Mouse (Mus musculus) MN1 (cell line): ENCODE results near the gene Nkx1-2.

ENCODE experiments used
- DNase-seq: peaks from one replicate; pipeline ENCODE4 v3.0.0-alpha.2; 2016; ENCODE audit warnings: low spot score

The Nkx1-2 gene

GRCm38 (mm10) chr7:132568817-132569216 is 30.6 kb downstream of the Nkx1-2 start:
- no peak for DNase-seq

GRCm38 (mm10) chr7:132565831-132566230 is 33.6 kb downstream of the Nkx1-2 start:
- DNase-seq, result peak; percentile 42

GRCm38 (mm10) chr7:132559138-132559766 is 40.2 kb downstream of the Nkx1-2 start:
- no peak for DNase-seq

GRCm38 (mm10) chr7:132558141-132558736 is 41.2 kb downstream of the Nkx1-2 start:
- DNase-seq, result no peak

DNA sequence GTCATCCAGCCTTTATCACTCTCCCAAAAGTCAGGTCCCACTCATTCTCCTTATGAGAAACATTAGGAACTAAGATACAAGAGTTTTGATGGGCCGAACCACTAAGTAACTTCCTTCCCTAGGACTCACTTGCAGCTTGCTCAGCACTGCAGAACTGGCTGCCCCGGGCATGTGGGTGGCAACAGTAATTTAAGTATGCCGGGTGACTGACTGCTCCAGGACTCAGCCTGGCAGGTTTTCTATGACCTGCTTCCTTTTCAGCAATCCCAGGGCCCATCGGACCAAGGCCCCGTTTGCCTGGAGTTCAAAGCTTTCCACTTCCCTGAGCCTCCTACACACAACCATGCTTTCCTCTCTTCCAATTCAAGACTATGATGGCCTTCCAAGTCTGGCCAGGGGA is 42.9 kb downstream of the Nkx1-2 start:
- no peak for DNase-seq

GRCm38 (mm10) chr7:132555911-132556310 is 43.5 kb downstream of the Nkx1-2 start:
- no peak for DNase-seq

DNA sequence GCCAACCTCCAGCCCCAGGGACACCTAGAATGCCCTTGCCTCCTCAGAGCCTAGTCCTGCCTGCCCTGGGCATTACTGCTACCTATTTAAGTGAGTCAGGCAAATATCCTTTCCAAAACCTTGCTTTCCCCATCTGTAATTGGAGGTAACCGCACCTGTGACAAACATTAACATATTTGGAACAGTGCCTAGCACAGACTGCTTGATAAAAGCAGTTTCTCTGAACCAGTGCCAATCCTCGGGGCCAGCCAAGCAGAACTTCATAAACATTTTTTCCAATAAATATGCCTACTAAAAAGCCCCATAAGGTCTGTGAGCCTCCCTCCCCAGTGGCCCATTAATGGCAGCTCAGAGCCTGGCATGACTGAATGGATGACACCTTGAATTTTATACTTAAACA is 45.3 kb downstream of the Nkx1-2 start:
- no peak for DNase-seq

DNA sequence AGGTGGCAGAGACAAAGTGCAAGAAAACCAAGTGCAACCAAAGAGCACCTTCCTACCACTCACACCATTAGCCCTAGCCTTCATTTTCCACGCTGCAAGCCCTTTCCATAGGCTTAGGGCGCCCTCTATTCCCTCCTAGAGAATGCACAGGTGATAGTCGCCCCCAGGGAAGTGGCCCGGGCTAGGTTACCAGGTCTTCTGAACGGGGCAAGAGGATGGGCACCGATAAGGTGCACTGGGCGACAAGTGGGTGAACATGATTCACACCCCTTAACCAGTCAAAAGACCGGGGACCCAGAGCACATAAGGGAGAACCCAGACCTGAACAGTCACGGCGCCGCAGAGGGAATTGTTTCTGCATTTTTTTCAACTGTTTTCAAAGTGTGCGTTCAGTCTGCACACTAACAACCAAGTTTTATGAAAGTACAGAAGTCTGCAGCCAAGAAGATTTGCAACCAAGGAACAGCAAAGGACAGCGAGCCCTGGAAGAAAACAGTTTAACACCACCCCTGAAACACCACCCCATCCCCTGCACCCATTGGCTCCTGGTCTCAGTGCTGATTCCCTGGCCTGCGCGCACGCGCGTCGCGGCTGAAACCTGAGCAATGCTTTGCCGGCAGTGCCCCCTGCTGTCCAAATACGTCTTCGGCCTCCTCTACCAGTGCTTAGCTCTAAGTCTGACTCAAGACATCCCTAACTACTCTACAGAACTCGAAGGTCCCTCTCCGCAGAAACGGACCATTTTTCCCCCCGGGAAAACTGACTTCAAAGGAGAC is 47.9 kb downstream of the Nkx1-2 start:
- peak; percentile 92 for DNase-seq

GRCm38 (mm10) chr7:132547126-132547525 is 52.3 kb downstream of the Nkx1-2 start:
- DNase-seq, result no peak
